Mouse (Mus musculus) heart, postnatal 36 days (tissue): ENCODE measurements around the gene Ncoa3. TPM values are rescaled to one million over a fixed set of nuclear protein-coding genes. Genes with fewer than 3 reads are reported as not detected.

ENCODE experiments used
- DNase-seq, 2 experiments: peaks; one replicate each; pipeline ENCODE4 v3.0.0; 2021 to 2022
- intact Hi-C: fragments of 180-260 bp; cut with DNase I; formaldehyde crosslinking; loops from one replicate; pipeline ENCODE4 v1.15.1; 2025
- total RNA-seq, 2 experiments: library from RNA; stranded (reverse); gene quantifications; 2 replicates each; pipeline ENCODE4 v1.2.3; 2021

Ncoa3 gene
- total RNA-seq, 2 experiments from 2014 or later, result 23.0 to 27.1 TPM

GRCm38 (mm10) chr2:166068261-166068660 lies 75.8 kb downstream of the Ncoa3 start:
- no peak for DNase-seq
- intact Hi-C loops, result no loop called here

- intact Hi-C loops, result no loop called here
- DNase-seq, result no peak
Observed at GRCm38 (mm10) chr2:166069164-166069563, 76.7 kb downstream of the Ncoa3 start.

- intact Hi-C loops, result no loop called here
- no peak for DNase-seq
Observed at GRCm38 (mm10) chr2:166069738-166070137, 77.3 kb downstream of the Ncoa3 start.

- intact Hi-C loops, result no loop called here
- no peak for DNase-seq
Observed at GRCm38 (mm10) chr2:166071481-166071880, 79.0 kb downstream of the Ncoa3 start.

- DNase-seq, result no peak
- intact Hi-C loops, result no loop called here
Observed at GRCm38 (mm10) chr2:166071889-166072288, 79.5 kb downstream of the Ncoa3 start.

- intact Hi-C loops, result no loop called here
- DNase-seq, result no peak
Observed at GRCm38 (mm10) chr2:166073082-166073481, 80.6 kb downstream of the Ncoa3 start.

GRCm38 (mm10) chr2:166074322-166074721 lies 81.9 kb downstream of the Ncoa3 start:
- intact Hi-C loops, result no loop called here
- DNase-seq, result no peak

- DNase-seq, result no peak
- intact Hi-C loops, result no loop called here
Observed at GRCm38 (mm10) chr2:166077371-166077770, 84.9 kb downstream of the Ncoa3 start.

GRCm38 (mm10) chr2:166079231-166079630 lies 86.8 kb downstream of the Ncoa3 start:
- no peak for DNase-seq
- intact Hi-C loops, result no loop called here

- intact Hi-C loops, result no loop called here
Observed at GRCm38 (mm10) chr2:166079961-166080885, 87.8 kb downstream of the Ncoa3 start.

GRCm38 (mm10) chr2:166080967-166081750 lies 88.7 kb downstream of the Ncoa3 start:
- DNase-seq, result peak; percentile 79 to 83
- intact Hi-C loops, result no loop called here

More at GRCm38 (mm10) chr2:166079961-166080885, 87.8 kb downstream of the Ncoa3 start:
- DNase-seq, result peak; percentile 49 to 55

- peak; percentile 79 to 84 for DNase-seq
- intact Hi-C loops, result no loop called here
Observed at GRCm38 (mm10) chr2:166082193-166082592, 89.8 kb downstream of the Ncoa3 start.

GRCm38 (mm10) chr2:166082661-166083060 lies 90.2 kb downstream of the Ncoa3 start:
- no peak for DNase-seq
- intact Hi-C loops, result no loop called here

- no peak for DNase-seq
- intact Hi-C loops, result no loop called here
Observed at GRCm38 (mm10) chr2:166083542-166084031, 91.2 kb downstream of the Ncoa3 start.

- intact Hi-C loops, result no loop called here
- no peak for DNase-seq
Observed at GRCm38 (mm10) chr2:166084111-166084510, 91.7 kb downstream of the Ncoa3 start.

- intact Hi-C loops, result loop anchor here (1.0 kb wide), 1 partner anchor 479 kb away; no protein-coding TSS in a partner anchor
- peak; percentile 68 to 73 for DNase-seq
Observed at GRCm38 (mm10) chr2:166084964-166085363, 92.5 kb downstream of the Ncoa3 start.

- DNase-seq, result no peak
- intact Hi-C loops, result loop anchor here (1.0 kb wide), 1 partner anchor 479 kb away; no protein-coding TSS in a partner anchor
Observed at GRCm38 (mm10) chr2:166085780-166086179, 93.3 kb downstream of the Ncoa3 start.

- DNase-seq, result no peak
- intact Hi-C loops, result no loop called here
Observed at GRCm38 (mm10) chr2:166086457-166087233, 94.2 kb downstream of the Ncoa3 start.

GRCm38 (mm10) chr2:166088991-166089390 lies 96.6 kb downstream of the Ncoa3 start:
- intact Hi-C loops, result no loop called here
- no peak for DNase-seq

- intact Hi-C loops, result no loop called here
- DNase-seq, result no peak
Observed at GRCm38 (mm10) chr2:166090131-166090581, 97.7 kb downstream of the Ncoa3 start.
